Mouse (Mus musculus): ENCODE measurements around the gene Cpn1.
"Not testable (repeated sequence)": the region's sequence is repeated elsewhere in the genome, so short reads cannot be mapped to it uniquely, and the experiment has no call there.

The Cpn1 gene

DNA sequence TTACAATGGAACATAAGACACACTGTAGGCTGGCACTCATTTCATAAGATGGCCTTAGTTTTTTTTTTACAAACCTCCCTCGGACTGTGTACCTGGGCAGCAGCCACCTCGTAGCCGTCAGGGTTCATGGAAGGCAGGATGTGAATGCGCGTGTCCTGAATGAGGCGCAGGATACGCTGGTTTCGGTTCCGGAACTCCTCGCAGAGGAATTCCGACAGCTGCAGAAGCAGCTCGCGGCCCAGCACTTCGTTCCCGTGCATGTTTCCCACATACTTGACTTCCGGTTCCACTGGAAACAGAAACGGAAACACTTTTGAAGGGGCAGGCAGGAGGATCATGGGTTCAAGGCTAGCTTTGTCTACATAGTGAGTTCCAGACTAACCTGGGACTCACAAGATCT lies 5.6 kb downstream of the Cpn1 start:
- DNase-seq, result no peak

DNA sequence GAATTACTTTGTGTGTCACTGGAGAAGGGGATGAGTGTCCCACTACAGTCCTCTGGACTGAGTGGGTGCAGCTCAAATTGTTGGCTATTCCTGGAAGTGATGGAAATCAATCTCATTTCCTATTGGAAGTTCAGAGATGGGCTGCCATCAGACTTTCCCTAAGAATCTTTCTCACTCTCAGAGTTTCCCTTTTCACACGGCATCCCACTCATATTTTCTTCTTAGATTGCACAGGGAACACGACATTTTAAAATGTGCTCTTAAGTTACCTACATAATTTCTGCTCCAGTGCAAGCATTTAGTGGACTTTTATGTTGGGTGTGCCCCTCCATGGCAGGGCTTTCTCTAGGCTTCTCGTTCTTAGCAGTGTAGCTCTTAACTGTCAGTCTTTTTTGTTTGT lies 8.6 kb downstream of the Cpn1 start:
- no peak for DNase-seq

DNA sequence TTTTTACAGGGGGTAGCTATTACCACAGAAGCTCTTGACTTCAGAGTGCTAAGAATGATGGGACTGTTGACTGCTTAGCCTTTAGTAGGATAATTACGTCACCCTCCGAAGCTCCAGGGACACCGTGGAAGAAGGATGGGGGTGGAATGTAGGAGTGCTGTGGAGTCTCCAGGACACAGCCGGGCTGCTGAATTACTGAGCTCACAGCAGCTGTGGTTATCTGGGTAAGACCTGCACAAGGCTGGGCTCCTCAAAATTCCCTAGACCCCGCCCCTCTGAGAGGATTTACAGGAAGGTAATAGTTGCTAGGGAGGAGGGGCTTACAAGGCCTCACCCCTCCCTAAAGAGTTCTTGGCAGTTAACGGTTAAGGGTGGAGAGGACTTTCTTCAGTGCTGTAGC lies 9.7 kb downstream of the Cpn1 start:
- DNase-seq, result no peak

DNA sequence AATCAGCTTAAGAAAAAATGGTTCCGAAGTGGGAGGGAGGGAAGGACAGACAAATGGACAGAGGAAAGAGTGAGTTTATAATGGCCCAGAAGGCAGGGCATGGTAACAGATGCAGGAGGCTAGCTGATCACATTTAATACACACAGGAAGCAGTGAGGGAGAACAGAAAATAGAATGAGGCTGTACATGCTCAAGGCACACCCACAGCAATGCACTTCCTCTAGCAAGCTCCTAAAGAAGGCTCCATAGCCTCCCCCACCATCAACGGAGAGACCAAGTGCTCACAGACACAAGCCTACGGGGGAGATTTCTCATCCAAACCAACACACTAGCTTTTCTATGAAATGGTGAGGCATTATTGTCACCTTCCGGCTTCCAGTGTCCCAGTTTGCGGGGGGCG lies 12.1 kb downstream of the Cpn1 start:
- DNase-seq, result no peak

DNA sequence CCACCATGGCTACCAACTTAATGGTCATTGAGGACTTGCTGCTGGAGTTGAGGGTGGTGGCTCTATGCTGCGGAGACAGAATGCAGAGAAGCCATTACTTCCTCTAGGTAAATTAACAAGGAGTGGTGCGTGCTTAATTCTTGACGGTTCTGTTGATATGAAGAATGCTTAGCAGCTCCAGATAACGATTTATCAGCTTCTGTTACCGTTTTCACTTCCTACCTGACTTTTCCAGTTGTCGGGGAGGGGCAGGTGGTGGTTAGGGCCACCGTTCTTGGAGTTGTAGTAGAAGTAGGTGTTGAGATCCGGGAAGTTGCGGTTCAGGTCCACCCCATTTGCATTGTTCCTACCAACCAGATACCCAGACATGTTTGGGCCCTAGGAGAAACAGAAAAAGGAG lies 12.6 kb downstream of the Cpn1 start:
- DNase-seq, result no peak

DNA sequence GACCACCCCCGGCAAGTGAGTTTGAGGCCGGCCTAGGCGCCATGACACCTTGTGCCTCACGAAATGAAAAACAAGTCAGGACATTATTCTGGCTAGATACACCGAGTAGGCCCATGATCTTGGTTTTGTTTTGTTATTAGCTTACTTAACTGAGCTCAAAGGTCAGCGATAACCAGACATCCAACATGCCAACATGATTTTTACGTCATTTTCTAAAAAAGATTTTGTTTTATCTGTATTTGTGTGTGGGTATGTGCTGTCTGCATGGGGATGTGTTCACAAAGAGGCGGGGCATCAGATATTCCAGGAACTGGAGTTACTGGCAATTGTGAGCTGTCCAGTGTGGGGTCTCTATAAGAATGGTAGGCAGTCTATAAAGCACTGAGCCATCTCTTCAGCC lies 14.2 kb downstream of the Cpn1 start:
- no peak for DNase-seq

DNA sequence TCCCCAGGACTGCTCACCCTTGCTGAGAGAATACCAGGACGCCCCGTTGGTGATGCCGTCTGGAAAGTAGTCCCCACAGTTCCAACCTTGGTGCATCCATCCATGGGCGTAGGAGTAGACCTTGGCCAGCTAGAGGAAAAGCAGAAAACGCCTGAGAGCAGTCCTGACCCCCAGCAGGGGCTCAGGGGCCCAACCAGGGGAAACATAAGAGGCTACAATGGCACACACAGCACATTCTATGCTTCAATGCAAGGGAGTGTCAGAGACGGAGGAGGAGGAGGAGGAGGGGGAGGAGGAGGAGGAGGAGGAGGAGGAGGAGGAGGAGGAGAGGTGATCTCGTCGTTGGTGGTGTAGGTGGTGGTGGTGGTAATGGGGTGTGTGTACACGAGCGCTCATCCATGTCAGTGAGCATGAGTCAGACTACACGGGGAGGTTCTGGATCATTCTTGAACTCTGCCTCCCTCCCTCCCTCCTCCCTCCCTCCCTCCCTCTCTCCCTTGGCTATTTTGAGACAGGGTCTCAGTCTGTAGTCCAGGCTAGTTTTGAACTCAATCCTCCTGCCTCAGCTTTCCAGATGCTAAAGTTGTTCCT lies 17.8 kb downstream of the Cpn1 start:
- no peak for DNase-seq

DNA sequence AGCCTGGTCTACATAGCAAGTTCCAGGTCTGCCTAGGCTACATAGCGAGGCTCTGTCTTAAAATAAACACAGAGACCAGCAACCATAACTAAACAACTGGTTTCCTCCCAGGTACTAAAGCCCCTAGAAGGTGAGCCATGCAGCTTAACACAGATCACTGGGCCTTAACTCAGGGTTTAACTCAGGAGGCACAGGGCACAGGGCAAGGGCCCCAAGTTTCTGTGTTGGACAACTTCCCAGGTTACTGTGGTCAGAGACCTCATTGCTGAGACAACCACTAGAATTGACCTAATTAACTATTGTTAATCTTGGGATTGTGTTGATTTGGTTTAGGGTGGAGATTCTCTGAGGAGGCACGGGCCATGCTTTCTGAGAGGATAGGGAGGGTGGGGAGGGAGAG lies 19.9 kb downstream of the Cpn1 start:
- DNase-seq, result no peak

DNA sequence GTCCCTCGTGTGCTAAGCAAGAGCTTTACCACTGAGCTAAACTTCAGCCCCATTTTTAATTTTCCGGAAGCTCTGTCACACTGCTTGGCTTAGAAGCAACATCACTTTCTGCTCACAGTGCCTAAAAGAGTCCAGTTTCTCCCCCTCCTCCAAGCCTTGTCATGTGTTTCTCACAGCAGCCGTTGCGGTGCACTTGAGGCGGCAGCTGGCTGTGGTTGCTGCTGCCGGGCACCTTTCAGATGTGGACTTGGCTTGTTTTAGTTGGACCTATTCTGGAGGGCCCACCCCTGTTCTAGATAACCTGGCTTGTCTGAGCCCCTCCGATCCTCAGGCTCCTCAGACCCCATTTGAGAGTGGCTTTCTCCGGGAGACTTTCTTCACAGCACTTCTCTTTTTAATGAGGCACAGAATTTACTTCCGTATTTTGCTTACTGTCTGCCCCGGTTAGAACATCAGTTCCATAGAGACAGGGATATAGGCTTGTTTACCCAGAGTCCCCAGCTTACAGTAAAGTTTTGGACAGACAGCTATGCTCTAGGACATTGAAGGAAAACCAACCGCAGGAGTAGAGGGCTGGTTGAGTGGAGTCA lies 20.8 kb downstream of the Cpn1 start:
- DNase-seq, result peak; percentile 42

DNA sequence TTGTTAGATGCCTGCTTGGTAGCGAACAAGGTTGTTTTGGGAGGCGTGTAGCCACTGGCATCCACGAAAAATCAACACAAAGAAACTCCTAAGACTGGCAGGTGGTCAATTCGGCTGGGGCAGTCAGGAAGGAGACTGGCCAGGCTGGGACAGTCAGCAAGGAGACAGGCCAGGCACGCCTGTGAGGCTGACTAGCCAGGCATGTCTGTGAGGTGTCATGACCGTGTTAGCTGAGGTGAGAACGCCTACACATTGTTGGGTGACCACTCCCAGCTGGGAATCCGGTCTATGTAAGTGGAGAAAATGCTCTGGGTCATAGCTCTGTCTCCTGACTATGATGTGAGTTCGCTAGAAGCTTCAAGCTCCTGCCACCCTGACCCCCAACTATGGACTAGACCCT lies 23.6 kb downstream of the Cpn1 start:
- DNase-seq, result no peak

DNA sequence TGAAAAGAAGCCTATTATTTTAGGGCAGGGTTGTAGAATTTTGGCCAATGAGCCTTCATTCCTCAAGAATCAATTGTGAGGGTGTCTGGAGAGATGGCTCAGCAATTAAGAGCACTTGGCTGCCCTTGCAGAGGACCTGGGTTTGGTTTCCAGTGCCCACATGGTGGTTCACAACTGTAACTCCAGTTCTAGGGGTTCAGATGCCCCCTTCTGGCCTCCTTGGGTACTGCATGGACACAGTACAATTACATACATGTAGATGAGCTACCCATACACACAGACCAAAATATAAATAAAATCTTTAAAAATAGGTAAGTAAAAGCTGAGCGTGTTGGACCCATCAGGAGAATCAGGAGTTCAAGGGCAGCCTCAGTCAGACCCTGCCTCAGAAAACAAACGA lies 25.2 kb downstream of the Cpn1 start:
- peak; percentile 64 for DNase-seq

DNA sequence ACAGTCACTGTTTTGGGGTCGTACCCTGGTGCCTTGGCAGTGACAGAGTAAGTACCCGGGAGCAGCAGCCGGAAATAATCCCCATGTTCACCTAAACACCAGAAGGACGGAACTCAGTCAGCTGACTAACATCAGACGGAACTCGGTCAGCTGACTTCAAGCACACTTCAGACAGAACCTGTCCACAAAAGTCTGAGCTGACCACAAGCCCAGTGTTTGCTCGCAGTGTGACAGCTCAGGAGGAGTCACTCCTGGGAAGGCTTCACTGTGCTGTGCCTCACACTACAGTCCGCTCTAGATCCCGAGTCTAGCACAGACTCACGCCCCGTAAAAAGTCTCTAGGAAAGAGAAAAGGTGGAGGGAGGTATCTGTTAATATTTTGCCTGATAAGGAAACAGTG lies 26.3 kb downstream of the Cpn1 start:
- no peak for DNase-seq

DNA sequence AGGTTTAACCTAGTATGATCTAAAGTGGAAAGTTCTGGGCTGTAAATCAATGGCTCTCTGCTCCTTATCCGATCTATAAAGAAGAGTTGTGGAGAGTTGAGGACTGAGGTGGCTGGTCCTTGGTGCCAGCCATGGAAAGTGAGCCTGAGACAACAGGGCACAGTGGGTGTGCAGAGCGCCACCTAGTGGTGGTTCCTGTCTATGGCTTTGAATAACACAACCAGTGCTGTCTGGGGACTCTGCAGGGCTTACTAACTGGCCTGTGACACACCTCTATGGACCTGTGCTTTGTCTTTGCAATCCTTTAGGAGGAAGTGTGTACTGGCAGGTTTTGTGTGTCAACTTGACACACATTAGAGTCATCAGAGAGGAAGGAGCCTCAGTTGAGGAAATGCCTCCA lies 27.2 kb downstream of the Cpn1 start:
- peak; percentile 84 for DNase-seq

DNA sequence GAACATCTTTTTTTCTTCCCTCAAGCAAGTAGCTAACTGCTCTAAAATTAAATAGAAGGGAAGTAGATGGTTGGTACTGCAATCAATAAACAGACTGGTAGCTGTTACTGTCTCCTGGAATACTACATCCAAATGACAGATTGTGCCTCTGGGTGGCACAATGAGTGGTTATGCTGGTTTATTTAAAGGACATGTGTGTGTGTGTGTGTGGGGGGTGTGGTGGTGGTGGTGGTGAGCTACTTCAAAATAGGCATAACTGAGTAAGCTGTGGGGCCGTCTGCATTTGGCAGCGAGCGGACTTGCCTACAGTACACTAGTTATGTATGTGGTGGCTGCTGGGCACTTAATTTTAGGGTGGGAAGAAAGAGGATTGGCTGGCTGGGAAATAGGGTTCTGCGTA lies 28.5 kb downstream of the Cpn1 start:
- DNase-seq, result no peak

DNA sequence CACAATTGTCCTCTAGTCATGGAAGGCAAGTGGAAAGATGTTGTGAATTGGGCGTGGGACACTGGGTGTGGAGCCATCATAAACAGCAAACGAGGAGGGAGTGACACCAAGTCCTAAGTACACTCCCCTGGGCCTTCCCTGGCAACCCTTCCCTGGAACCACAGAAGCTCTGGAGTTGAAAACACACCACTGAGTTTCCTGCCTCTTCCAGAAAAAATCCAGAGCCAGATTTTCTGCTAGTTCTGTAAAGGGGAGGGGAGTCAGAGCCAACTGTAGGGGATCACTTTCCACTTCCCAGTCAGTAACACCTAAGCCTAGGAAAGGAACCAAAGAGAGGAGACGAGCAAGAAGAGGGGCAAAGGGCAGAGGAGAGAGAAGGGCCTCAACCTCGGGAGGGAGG lies 29.0 kb downstream of the Cpn1 start:
- DNase-seq, result no peak

DNA sequence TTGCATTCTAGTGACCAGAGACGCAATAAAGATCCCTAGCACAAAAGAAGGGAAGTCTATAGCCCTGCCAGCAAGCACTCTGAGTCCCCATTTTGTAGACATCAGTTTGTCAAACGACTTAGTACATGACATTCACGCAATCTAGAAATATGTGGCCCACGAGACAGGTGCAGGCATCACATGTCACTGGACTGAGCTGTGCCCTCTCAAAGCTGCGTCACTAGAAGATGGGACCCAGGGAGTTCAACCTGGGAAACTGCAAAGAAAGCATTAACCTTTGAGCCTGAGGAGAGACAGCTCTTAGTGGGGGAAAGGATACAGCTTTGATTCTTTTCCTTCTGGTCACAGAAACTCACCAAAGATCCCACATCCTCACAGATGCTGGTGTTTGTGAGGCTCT lies 31.1 kb downstream of the Cpn1 start:
- no peak for DNase-seq

DNA sequence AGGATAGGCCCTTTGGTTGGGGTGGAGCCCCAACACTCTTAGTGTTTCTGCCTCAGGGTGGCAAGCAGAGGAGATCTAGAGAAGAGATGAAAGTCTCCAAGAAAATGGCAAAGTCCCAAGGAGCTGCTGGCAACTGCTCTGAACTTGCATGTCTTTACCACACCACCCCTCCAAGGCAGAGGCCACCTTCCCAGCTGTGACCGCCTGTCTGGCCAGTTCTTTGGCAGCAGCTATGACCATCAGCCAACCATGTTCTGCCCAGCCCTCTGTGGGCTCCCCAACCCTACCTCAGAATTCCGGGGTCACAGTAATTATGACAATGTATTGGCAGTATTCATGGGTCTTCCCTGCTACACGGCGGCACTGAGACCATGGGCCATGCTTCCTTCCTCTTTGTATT lies 31.5 kb downstream of the Cpn1 start:
- no peak for DNase-seq

DNA sequence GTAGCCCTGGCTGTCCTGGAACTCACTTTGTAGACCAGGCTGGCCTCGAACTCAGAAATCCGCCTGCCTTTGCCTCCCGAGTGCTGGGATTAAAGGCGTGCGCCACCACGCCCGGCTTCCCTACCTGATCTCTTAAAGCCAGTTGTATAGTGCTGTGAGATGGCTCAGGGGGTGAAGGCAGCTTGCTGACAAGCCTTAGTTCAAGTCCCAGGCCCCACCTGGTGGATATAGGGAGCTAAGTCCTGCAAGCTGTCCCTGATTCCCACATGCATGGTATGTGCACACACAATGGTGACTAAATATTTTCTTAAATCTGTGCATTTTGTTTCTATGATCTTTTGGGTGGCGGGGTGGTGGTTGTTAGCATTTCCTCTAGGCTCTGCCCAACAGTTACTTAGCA lies 33.4 kb downstream of the Cpn1 start:
- not testable (repeated sequence) for DNase-seq

DNA sequence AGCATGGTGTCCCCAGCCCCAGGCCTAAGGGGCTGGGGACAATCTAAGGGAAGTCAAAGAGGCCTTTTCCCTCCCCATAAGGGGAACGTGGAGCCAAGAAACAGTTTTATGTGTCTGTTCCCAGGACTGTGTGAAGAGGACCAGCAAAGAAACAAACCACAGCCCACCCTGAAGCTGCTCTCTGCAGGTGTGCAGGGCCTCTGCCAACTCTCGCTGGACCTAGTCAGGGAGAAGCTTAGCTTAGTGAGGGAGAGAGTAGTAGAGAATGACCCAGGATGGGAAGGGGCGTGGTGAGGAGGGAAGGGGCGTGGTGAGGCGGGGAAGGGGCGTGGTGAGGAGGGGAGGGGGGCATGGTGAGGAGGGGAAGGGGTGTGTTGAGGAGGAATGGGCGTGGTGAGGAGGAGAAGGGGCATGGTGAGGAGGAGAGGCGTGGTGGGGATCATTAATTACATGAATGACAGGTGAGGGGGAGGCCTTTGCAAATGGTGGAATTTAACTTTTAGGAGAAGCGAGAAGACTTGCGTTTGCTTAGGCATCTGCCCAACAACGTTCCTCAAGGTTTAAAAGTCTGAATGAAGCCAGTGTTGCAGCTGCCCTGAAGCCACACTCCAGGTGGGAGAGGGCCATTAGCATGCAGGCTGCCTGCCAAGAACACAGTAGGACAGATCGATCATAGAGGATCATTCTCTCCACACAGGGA lies 37.1 kb downstream of the Cpn1 start:
- peak; percentile 26 for DNase-seq

DNA sequence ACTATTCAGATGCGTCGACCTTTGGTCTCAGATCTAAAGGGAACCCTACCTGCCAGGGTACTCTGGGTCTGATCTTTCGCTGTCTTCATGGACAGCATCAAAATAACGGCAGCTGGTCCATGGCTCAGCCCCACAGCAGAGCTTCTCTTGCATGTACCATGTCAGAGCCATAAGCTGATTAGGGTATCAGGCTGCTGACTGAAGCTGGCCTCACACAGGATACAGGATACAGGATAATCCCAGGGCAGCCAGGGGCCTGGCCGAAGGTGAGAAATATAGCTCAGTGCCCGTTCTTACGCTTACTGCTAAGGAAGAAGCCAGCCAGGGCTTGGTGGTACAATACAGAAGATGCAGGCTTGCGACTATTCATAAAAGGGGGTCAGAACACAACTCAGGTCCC lies 41.8 kb downstream of the Cpn1 start:
- DNase-seq, result no peak

DNA sequence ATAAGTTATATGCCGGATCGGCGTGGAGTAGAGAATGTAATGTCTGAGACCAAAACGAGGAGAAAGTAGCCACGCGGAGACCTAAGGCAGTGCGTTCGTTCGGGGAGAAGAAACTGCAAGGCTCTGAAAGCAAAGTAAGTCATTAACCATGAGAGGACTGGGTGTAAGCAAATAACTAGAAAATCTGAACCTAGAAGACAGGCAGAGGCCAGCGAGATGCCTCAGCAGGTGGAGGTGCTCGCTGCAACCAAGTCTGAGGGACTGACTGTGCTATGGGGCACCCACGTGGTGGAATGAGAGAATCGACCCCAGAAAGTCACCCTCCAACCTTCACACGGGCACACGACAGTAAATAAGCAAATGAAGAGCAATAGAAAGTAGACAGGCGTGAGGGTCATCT lies 43.3 kb downstream of the Cpn1 start:
- DNase-seq, result no peak

DNA sequence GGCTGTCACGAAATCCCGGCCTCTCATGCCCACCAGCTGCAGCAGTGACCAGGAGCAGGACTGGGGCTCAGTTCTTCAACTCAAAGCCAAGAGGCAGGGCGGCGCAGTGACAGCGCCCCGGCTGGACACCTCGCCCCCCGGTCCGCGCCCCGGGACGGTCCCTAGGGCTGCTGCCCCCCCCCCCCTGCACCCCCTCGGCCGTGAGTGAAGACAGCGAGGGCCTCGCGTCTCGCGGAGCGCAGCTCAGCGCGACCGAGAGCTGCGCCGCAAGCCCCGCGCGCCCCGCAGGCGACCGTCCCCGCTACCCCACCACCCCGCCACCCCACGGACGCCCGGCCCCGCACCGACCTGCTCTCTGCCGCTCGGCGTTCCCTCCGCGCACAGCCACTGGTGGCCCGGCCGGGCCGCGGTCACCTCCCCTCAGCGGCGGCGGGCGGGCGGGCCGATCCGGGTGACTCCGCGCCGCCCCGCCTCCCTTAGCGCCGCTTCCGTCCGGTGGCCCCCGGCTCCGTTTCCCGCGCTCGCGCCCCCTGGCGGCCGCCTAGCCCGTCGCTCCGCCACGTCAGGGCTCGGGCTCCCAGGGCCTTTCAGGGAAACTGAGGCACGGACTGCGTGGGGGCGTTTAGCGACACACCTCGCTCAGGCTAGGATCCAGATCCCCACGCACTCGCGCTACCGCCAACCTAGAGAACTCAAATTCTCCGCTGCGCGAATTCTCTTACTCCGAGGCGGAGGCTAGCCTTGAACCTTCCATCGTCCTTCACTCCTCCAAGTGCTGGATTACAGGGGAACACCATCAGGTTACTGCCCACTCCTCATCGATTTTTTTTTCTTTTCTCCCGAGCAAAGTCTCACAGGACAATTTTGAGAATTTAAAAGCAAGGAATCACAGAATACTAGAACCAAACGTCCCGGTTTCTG lies 46.3 kb downstream of the Cpn1 start, which contains the start of gene Dnmbp:
Gene Dnmbp (minus strand): TSS at position 423 of the 921 bp plus-strand sequence.
- DNase-seq, result peak; percentile 96

DNA sequence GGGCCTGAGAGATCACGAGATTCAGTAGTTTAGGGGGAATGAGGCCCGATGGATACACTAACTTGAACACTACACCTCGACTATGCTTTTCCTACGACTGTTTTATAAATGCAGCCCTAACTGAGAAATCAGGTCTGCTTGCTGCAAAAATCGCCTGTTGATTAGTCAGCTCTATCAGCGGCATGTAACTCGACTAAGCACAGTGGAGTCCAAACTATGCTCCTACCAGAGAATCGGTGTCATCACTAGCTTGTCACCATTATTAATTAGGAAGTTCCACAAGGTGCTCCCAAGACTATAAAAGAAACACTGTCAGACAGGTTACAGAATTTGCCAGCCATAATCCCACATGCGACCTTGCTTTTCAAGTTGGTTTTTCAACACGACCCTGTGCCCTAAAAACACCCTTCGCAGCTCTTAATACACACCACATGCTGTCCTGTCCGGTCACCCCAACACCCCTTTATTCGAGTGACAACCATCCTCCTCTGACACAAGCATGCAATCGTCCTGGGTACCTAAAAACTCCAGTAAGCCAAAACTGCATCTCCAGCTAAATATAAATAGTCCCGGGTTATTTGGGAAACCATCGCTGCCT lies 47.1 kb downstream of the Cpn1 start:
- DNase-seq, result no peak

Data from thymus, postnatal 4 days (tissue).